Mouse (Mus musculus): ENCODE results near the gene Pex7. TPM values are rescaled to one million over a fixed set of nuclear protein-coding genes. Genes with fewer than 3 reads are reported as not detected.

The Pex7 gene
- polyA plus RNA-seq, 1 experiment: 36.7 TPM

- Histone ChIP-seq H3K9me3 (replicated peaks; ENCODE audit: control insufficient read depth, insufficient read depth, low read length, poor library complexity, severe bottlenecking) (no peaks in the 10 kb centered on the region), H3K9ac (ENCODE audit: low read depth, poor library complexity, severe bottlenecking) (no peak overlapping the region), H3K27ac (ENCODE audit: insufficient read depth, low read length) (no peak overlapping the region), H3K4me1 (ENCODE audit: control insufficient read depth, insufficient read depth, low read length) (no peaks in the 10 kb centered on the region), H3K36me3 (ENCODE audit: control insufficient read depth, insufficient read depth, low read length, poor library complexity, severe bottlenecking) (no peaks in the 10 kb centered on the region), H3K4me3 (ENCODE audit: low read depth, low read length) (no peak overlapping the region), H3K27me3 (ENCODE audit: control insufficient read depth, insufficient read depth, low read length, poor library complexity, severe bottlenecking) (no peaks in the 10 kb centered on the region)
- TF ChIP-seq CTCF (IDR thresholded peaks at IDR 0.05; ENCODE audit: low read depth, low read length): no peak
- no peak for TF ChIP-seq EP300 (IDR thresholded peaks at IDR 0.05; ENCODE audit: insufficient read depth, low read depth, low read length)
- TF ChIP-seq POLR2A (IDR thresholded peaks at IDR 0.05; ENCODE audit: insufficient read depth, low read length): no peak
Observed at GRCm38 (mm10) chr10:19941914-19942313, 34.4 kb upstream of the Pex7 start.

GRCm38 (mm10) chr10:19941063-19941462, 33.6 kb upstream of the Pex7 start:
- no peak overlapping the region for H3K27ac ChIP-seq (ENCODE audit: insufficient read depth, low read length)
- no peak overlapping the region for H3K9ac ChIP-seq (ENCODE audit: low read depth, poor library complexity, severe bottlenecking)
- H3K4me1 ChIP-seq (ENCODE audit: control insufficient read depth, insufficient read depth, low read length): no peaks in the 10 kb centered on the region
- H3K4me3 ChIP-seq (ENCODE audit: low read depth, low read length): no peak overlapping the region
- H3K36me3 ChIP-seq (ENCODE audit: control insufficient read depth, insufficient read depth, low read length, poor library complexity, severe bottlenecking): no peaks in the 10 kb centered on the region
- H3K9me3 ChIP-seq (replicated peaks; ENCODE audit: control insufficient read depth, insufficient read depth, low read length, poor library complexity, severe bottlenecking): no peaks in the 10 kb centered on the region
- no peaks in the 10 kb centered on the region for H3K27me3 ChIP-seq (ENCODE audit: control insufficient read depth, insufficient read depth, low read length, poor library complexity, severe bottlenecking)
- TF ChIP-seq EP300 (IDR thresholded peaks at IDR 0.05; ENCODE audit: insufficient read depth, low read depth, low read length) (no peak), CTCF (IDR thresholded peaks at IDR 0.05; ENCODE audit: low read depth, low read length) (no peak), POLR2A (IDR thresholded peaks at IDR 0.05; ENCODE audit: insufficient read depth, low read length) (no peak)

- TF ChIP-seq POLR2A (IDR thresholded peaks at IDR 0.05; ENCODE audit: insufficient read depth, low read length) (no peak), EP300 (IDR thresholded peaks at IDR 0.05; ENCODE audit: insufficient read depth, low read depth, low read length) (no peak)
- no peaks in the 10 kb centered on the region for H3K4me1 ChIP-seq (ENCODE audit: control insufficient read depth, insufficient read depth, low read length)
- H3K27ac ChIP-seq (ENCODE audit: insufficient read depth, low read length): no peak overlapping the region
- no peak overlapping the region for H3K9ac ChIP-seq (ENCODE audit: low read depth, poor library complexity, severe bottlenecking)
- no peaks in the 10 kb centered on the region for H3K36me3 ChIP-seq (ENCODE audit: control insufficient read depth, insufficient read depth, low read length, poor library complexity, severe bottlenecking)
- peaks cover 3% of the 10 kb centered on the region; the same call in 1 of the 2 replicates for H3K27me3 ChIP-seq (ENCODE audit: control insufficient read depth, insufficient read depth, low read length, poor library complexity, severe bottlenecking)
- no peaks in the 10 kb centered on the region for H3K9me3 ChIP-seq (replicated peaks; ENCODE audit: control insufficient read depth, insufficient read depth, low read length, poor library complexity, severe bottlenecking)
- no peak overlapping the region for H3K4me3 ChIP-seq (ENCODE audit: low read depth, low read length)
Observed at GRCm38 (mm10) chr10:19940626-19941025, 33.1 kb upstream of the Pex7 start.

GRCm38 (mm10) chr10:19940127-19940526, 32.6 kb upstream of the Pex7 start:
- TF ChIP-seq POLR2A (IDR thresholded peaks at IDR 0.05; ENCODE audit: insufficient read depth, low read length) (no peak), CTCF (IDR thresholded peaks at IDR 0.05; ENCODE audit: low read depth, low read length) (no peak), EP300 (IDR thresholded peaks at IDR 0.05; ENCODE audit: insufficient read depth, low read depth, low read length) (no peak)
- Histone ChIP-seq H3K9ac (ENCODE audit: low read depth, poor library complexity, severe bottlenecking) (no peak overlapping the region), H3K27ac (ENCODE audit: insufficient read depth, low read length) (no peak overlapping the region)

GRCm38 (mm10) chr10:19939282-19939705, 31.8 kb upstream of the Pex7 start:
- H3K27ac ChIP-seq (ENCODE audit: insufficient read depth, low read length): no peak overlapping the region
- H3K4me3 ChIP-seq (ENCODE audit: low read depth, low read length): no peak overlapping the region

More at GRCm38 (mm10) chr10:19940127-19940526, 32.6 kb upstream of the Pex7 start:
- Histone ChIP-seq H3K27me3 (ENCODE audit: control insufficient read depth, insufficient read depth, low read length, poor library complexity, severe bottlenecking) (peaks cover 3% of the 10 kb centered on the region; the same call in 1 of the 2 replicates), H3K4me1 (ENCODE audit: control insufficient read depth, insufficient read depth, low read length) (no peaks in the 10 kb centered on the region), H3K4me3 (ENCODE audit: low read depth, low read length) (no peak overlapping the region), H3K9me3 (replicated peaks; ENCODE audit: control insufficient read depth, insufficient read depth, low read length, poor library complexity, severe bottlenecking) (no peaks in the 10 kb centered on the region), H3K36me3 (ENCODE audit: control insufficient read depth, insufficient read depth, low read length, poor library complexity, severe bottlenecking) (no peaks in the 10 kb centered on the region)

GRCm38 (mm10) chr10:19938738-19939137, 31.2 kb upstream of the Pex7 start:
- no peaks in the 10 kb centered on the region for H3K36me3 ChIP-seq (ENCODE audit: control insufficient read depth, insufficient read depth, low read length, poor library complexity, severe bottlenecking)
- no peak overlapping the region for H3K4me3 ChIP-seq (ENCODE audit: low read depth, low read length)
- no peak overlapping the region for H3K9ac ChIP-seq (ENCODE audit: low read depth, poor library complexity, severe bottlenecking)
- TF ChIP-seq POLR2A (IDR thresholded peaks at IDR 0.05; ENCODE audit: insufficient read depth, low read length) (no peak), CTCF (IDR thresholded peaks at IDR 0.05; ENCODE audit: low read depth, low read length) (no peak), EP300 (IDR thresholded peaks at IDR 0.05; ENCODE audit: insufficient read depth, low read depth, low read length) (no peak)
- no peaks in the 10 kb centered on the region for H3K4me1 ChIP-seq (ENCODE audit: control insufficient read depth, insufficient read depth, low read length)
- H3K9me3 ChIP-seq (replicated peaks; ENCODE audit: control insufficient read depth, insufficient read depth, low read length, poor library complexity, severe bottlenecking): no peaks in the 10 kb centered on the region
- H3K27me3 ChIP-seq (ENCODE audit: control insufficient read depth, insufficient read depth, low read length, poor library complexity, severe bottlenecking): peaks cover 3% of the 10 kb centered on the region; the same call in 1 of the 2 replicates
- no peak overlapping the region for H3K27ac ChIP-seq (ENCODE audit: insufficient read depth, low read length)

More at GRCm38 (mm10) chr10:19939282-19939705, 31.8 kb upstream of the Pex7 start:
- H3K27me3 ChIP-seq (ENCODE audit: control insufficient read depth, insufficient read depth, low read length, poor library complexity, severe bottlenecking): peaks cover 3% of the 10 kb centered on the region; the same call in 1 of the 2 replicates
- TF ChIP-seq POLR2A (IDR thresholded peaks at IDR 0.05; ENCODE audit: insufficient read depth, low read length) (no peak), EP300 (IDR thresholded peaks at IDR 0.05; ENCODE audit: insufficient read depth, low read depth, low read length) (no peak), CTCF (IDR thresholded peaks at IDR 0.05; ENCODE audit: low read depth, low read length) (no peak)
- no peak overlapping the region for H3K9ac ChIP-seq (ENCODE audit: low read depth, poor library complexity, severe bottlenecking)
- H3K4me1 ChIP-seq (ENCODE audit: control insufficient read depth, insufficient read depth, low read length): no peaks in the 10 kb centered on the region
- no peaks in the 10 kb centered on the region for H3K9me3 ChIP-seq (replicated peaks; ENCODE audit: control insufficient read depth, insufficient read depth, low read length, poor library complexity, severe bottlenecking)
- no peaks in the 10 kb centered on the region for H3K36me3 ChIP-seq (ENCODE audit: control insufficient read depth, insufficient read depth, low read length, poor library complexity, severe bottlenecking)

Measured in ES-Bruce4 (cell line).